Mouse (Mus musculus) layer of hippocampus, postnatal 10 days (tissue): ENCODE data around the gene Eml3. TPM values are rescaled to one million over a fixed set of nuclear protein-coding genes. Genes with fewer than 3 reads are reported as not detected.
"Not testable (repeated sequence)": the region's sequence is repeated elsewhere in the genome, so short reads cannot be mapped to it uniquely, and the experiment has no call there.

Experiments
- DNase-seq, 2 experiments: peaks; one replicate each; pipeline ENCODE4 v3.0.0; 2021; ENCODE audit warnings: low spot score in 2 of 2
- total RNA-seq, 2 experiments: library from RNA; stranded (reverse); gene quantifications; 2 replicates each; pipeline ENCODE4 v1.2.3; 2021

Gene Eml3
- total RNA-seq, 2 experiments from 2014 or later, result 11.0 to 11.9 TPM

GRCm38 (mm10) chr19:8946929-8947328 is 17.6 kb downstream of the Eml3 start:
- DNase-seq, result no peak

- no peak for DNase-seq
Measured at GRCm38 (mm10) chr19:8950190-8950589, 20.8 kb downstream of the Eml3 start.

- DNase-seq, result peak; percentile 48 to 53
Measured at GRCm38 (mm10) chr19:8952241-8952640, 22.9 kb downstream of the Eml3 start.

GRCm38 (mm10) chr19:8953135-8954039 is 24.0 kb downstream of the Eml3 start, which contains the start of gene Tut1:
Gene Tut1 (plus strand): TSS chr19:8953847.
- DNase-seq, result peak; percentile 94 to 95

- DNase-seq, result no peak
Measured at GRCm38 (mm10) chr19:8954171-8954570, 24.8 kb downstream of the Eml3 start.

GRCm38 (mm10) chr19:8962256-8962655 is 32.9 kb downstream of the Eml3 start:
- DNase-seq, result no peak

- DNase-seq, result no peak
Measured at GRCm38 (mm10) chr19:8965075-8965474, 35.7 kb downstream of the Eml3 start.

GRCm38 (mm10) chr19:8965771-8966170 is 36.4 kb downstream of the Eml3 start:
- peak in 1 of 2 experiments; percentile 50 for DNase-seq

GRCm38 (mm10) chr19:8966198-8966589 is 36.8 kb downstream of the Eml3 start:
- DNase-seq, result no peak

GRCm38 (mm10) chr19:8966590-8967372 is 37.4 kb downstream of the Eml3 start, which contains the start of gene Eef1g:
Gene Eef1g (plus strand): TSS chr19:8967041.
- DNase-seq, result peak; percentile 96 to 98

- DNase-seq, result no peak
Measured at GRCm38 (mm10) chr19:8967373-8967743, 38.0 kb downstream of the Eml3 start.

- DNase-seq, result no peak
Measured at GRCm38 (mm10) chr19:8967893-8968292, 38.5 kb downstream of the Eml3 start.

- not testable (repeated sequence) for DNase-seq
Measured at GRCm38 (mm10) chr19:8972491-8972890, 43.1 kb downstream of the Eml3 start.

- DNase-seq, result no peak
Measured at GRCm38 (mm10) chr19:8974638-8975037, 45.3 kb downstream of the Eml3 start.

GRCm38 (mm10) chr19:8975491-8975890 is 46.1 kb downstream of the Eml3 start:
- DNase-seq, result no peak

GRCm38 (mm10) chr19:8976535-8976934 is 47.2 kb downstream of the Eml3 start:
- peak in 1 of 2 experiments; percentile 40 for DNase-seq

GRCm38 (mm10) chr19:8980771-8981170 is 51.4 kb downstream of the Eml3 start:
- no peak for DNase-seq

- no peak for DNase-seq
Measured at GRCm38 (mm10) chr19:8981450-8982168, 52.3 kb downstream of the Eml3 start.

GRCm38 (mm10) chr19:8982303-8983149 is 53.2 kb downstream of the Eml3 start:
- no peak for DNase-seq

- DNase-seq, result no peak
Measured at GRCm38 (mm10) chr19:8983150-8983650, 53.8 kb downstream of the Eml3 start.
